Mouse (Mus musculus): ENCODE data around the gene Grik5. TPM values are rescaled to one million over a fixed set of nuclear protein-coding genes. Genes with fewer than 3 reads are reported as not detected.

The Grik5 gene
- polyA plus RNA-seq, 1 experiment from 2014 or later: 8.3 TPM

DNA sequence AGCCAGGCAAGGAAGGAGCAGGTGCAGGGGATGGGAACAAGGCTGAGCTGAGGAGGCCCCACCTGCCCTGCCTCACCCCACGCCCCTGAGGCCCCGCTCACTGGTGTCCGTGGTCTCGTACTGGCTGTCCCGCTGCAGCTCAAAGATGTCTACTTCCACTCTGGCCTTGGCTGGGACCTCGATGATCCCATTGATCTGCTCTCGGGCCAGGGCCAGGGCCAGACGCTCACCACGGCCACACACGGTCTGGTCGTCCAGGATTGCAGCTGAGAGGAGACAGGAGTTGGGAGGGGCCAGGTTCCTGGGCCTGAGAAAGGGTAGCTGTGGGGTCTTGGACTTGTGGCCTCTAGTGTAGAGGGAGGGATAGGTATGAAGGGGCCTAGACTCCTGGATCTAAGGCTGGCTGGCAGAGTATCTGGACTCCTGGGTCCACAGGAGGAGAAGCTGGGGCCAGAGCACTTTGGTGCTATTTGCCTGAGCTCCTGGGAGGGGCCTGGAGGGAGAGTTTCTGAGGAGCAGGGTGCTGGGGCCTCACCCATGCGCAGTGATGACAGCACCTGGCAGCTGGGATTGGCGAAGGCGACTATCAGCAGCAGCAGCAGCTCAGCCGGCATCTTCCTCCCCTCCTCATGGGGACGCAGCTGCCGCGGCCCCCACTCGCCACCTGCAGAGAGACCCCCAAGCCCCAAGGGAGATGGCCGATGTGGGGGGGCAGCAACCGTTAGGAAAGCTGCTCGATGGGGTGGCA lies 4.1 kb downstream of the Grik5 start:
- no peak for ATAC-seq (ENCODE audit: insufficient number of reproducible peaks, insufficient read depth, low FRiP score, low read depth)
- WGBS: 87% methylated on average over 22 of the region's 22 CpGs

DNA sequence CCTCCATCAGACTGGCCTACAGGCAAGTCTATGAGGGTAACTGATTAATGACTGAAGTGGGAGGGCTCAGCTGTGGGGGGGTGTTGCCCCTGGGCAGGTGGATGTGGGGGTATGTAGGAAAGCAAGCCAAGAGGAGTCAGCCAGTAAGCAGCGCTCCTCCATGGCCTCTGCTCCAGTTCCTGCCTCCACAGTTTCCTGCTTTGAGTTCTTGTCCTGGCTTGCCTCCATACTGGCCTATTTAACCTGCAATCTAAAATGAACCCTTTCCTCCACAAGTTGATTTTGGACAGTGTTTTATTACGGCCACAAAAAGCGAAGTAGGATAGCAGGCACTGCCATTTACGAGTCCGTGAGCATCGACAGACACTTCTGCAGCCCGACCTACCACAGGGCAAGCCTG lies 4.8 kb downstream of the Grik5 start:
- Histone ChIP-seq H3K4me1 (ENCODE audit: control insufficient read depth in 2 of 2, insufficient read depth in 2 of 2, low read length in 2 of 2) (peaks cover 12 to 24% of the 10 kb centered on the region in 2 experiments), H3K27me3 (ENCODE audit: control insufficient read depth, insufficient read depth, low read length) (no peaks in the 10 kb centered on the region), H3K9me3 (ENCODE audit: control insufficient read depth, low read length) (no peaks in the 10 kb centered on the region), H3K4me3 (ENCODE audit: control insufficient read depth in 1 of 2, insufficient read depth in 1 of 2, low read depth in 1 of 2, low read length in 2 of 2) (no peak overlapping the region), H3K9ac (ENCODE audit: low read length) (no peak overlapping the region), H3K4me2 (ENCODE audit: low read length) (no peak overlapping the region), H3K27ac (replicated peaks in 1 of 2; ENCODE audit: control insufficient read depth in 1 of 2, insufficient read depth in 1 of 2, low read depth in 2 of 2, low read length in 2 of 2) (no peak overlapping the region), H3K36me3 (ENCODE audit: control insufficient read depth, insufficient read depth, low read length) (peaks cover 62% of the 10 kb centered on the region)
- 93% methylated on average over 7 of the region's 7 CpGs for WGBS
- ATAC-seq (ENCODE audit: insufficient number of reproducible peaks, insufficient read depth, low FRiP score, low read depth): no peak

More for the DNA sequence above, 4.1 kb downstream of the Grik5 start:
- no peaks in the 10 kb centered on the region for H3K27me3 ChIP-seq (ENCODE audit: control insufficient read depth, insufficient read depth, low read length)
- H3K36me3 ChIP-seq (ENCODE audit: control insufficient read depth, insufficient read depth, low read length): peaks cover 54% of the 10 kb centered on the region
- no peak overlapping the region for H3K4me2 ChIP-seq (ENCODE audit: low read length)
- peaks cover 12 to 26% of the 10 kb centered on the region in 2 experiments for H3K4me1 ChIP-seq (ENCODE audit: control insufficient read depth in 2 of 2, insufficient read depth in 2 of 2, low read length in 2 of 2)
- H3K9me3 ChIP-seq (ENCODE audit: control insufficient read depth, low read length): no peaks in the 10 kb centered on the region
- H3K4me3 ChIP-seq (ENCODE audit: control insufficient read depth in 1 of 2, insufficient read depth in 1 of 2, low read depth in 1 of 2, low read length in 2 of 2): no peak overlapping the region
- no peak overlapping the region for H3K27ac ChIP-seq (replicated peaks in 1 of 2; ENCODE audit: control insufficient read depth in 1 of 2, insufficient read depth in 1 of 2, low read depth in 2 of 2, low read length in 2 of 2)
- no peak overlapping the region for H3K9ac ChIP-seq (ENCODE audit: low read length)

DNA sequence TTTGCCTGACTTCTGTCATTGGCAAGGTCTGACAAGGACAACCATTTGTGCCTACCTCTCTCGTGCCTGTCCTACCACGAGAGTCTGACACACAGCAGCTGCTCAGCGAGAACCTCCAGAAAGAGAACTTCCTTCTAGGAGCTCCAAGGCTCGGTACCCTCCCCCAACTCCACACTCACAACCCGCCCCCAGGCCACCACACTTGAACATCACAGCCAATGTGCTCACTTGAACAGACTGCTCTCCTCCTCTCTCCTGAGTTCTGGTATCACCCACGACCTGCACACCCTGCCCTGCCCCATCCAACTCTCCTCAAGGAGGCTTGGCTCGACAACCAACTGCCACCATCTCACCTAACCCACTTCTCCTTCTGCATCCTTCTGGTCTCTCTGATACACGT lies 8.2 kb downstream of the Grik5 start:
- Histone ChIP-seq H3K9me3 (ENCODE audit: control insufficient read depth, low read length) (no peaks in the 10 kb centered on the region), H3K4me2 (ENCODE audit: low read length) (no peak overlapping the region), H3K27me3 (ENCODE audit: control insufficient read depth, insufficient read depth, low read length) (no peaks in the 10 kb centered on the region), H3K4me1 (ENCODE audit: control insufficient read depth in 2 of 2, insufficient read depth in 2 of 2, low read length in 2 of 2) (no peaks in the 10 kb centered on the region), H3K9ac (ENCODE audit: low read length) (no peak overlapping the region), H3K4me3 (ENCODE audit: control insufficient read depth in 1 of 2, insufficient read depth in 1 of 2, low read depth in 1 of 2, low read length in 2 of 2) (no peak overlapping the region), H3K27ac (replicated peaks in 1 of 2; ENCODE audit: control insufficient read depth in 1 of 2, insufficient read depth in 1 of 2, low read depth in 2 of 2, low read length in 2 of 2) (no peak overlapping the region), H3K36me3 (ENCODE audit: control insufficient read depth, insufficient read depth, low read length) (peaks cover 95% of the 10 kb centered on the region)
- ATAC-seq (ENCODE audit: insufficient number of reproducible peaks, insufficient read depth, low FRiP score, low read depth): no peak
- WGBS: 79% methylated on average over 8 of the region's 8 CpGs

DNA sequence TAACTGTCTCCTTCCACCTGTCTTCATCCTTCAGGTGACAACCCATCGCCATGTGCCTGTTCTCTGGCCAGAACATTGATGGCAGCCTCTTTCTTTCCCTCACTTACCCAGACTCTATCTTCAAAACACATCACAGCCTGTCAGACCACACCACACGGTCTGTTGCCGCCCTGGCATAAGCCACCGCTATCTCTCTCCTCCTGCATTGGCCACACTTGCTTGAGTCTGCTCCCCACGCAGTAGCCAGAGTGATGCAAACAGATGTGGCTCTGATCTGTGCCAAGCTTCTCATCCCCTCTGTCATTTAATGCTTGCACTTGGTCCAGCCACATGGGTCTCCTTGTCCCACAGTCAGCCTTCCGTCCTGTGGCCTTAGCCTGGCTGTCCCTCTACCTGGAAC lies 8.8 kb downstream of the Grik5 start:
- no peak for ATAC-seq (ENCODE audit: insufficient number of reproducible peaks, insufficient read depth, low FRiP score, low read depth)
- Histone ChIP-seq H3K36me3 (ENCODE audit: control insufficient read depth, insufficient read depth, low read length) (peaks cover 97% of the 10 kb centered on the region), H3K4me1 (ENCODE audit: control insufficient read depth in 2 of 2, insufficient read depth in 2 of 2, low read length in 2 of 2) (no peaks in the 10 kb centered on the region), H3K27ac (replicated peaks in 1 of 2; ENCODE audit: control insufficient read depth in 1 of 2, insufficient read depth in 1 of 2, low read depth in 2 of 2, low read length in 2 of 2) (no peak overlapping the region), H3K4me3 (ENCODE audit: control insufficient read depth in 1 of 2, insufficient read depth in 1 of 2, low read depth in 1 of 2, low read length in 2 of 2) (no peak overlapping the region), H3K27me3 (ENCODE audit: control insufficient read depth, insufficient read depth, low read length) (no peaks in the 10 kb centered on the region), H3K9ac (ENCODE audit: low read length) (no peak overlapping the region), H3K4me2 (ENCODE audit: low read length) (no peak overlapping the region), H3K9me3 (ENCODE audit: control insufficient read depth, low read length) (no peaks in the 10 kb centered on the region)
- 88% methylated on average over 6 of the region's 6 CpGs for WGBS

DNA sequence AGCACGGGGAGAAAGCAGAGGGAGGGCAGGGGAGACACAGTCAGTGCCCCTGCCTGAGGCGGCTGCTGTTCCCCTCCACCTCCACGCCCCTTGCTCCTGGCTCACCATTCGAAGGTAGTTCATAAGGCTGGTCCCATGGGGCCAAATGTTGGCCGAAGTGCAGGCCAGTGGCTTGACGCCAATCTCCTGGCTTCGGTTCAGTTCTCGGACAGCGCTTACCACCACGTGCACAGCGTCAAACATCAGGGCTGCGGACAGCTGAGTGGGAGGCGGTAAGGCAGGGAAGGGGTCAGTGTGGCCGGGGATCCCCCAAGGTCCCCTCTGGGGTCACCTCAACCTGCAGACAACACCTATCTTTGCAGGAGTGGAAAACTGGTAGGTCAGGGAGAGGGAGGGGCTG lies 13.3 kb downstream of the Grik5 start:
- no peak for ATAC-seq (ENCODE audit: insufficient number of reproducible peaks, insufficient read depth, low FRiP score, low read depth)
- no peaks in the 10 kb centered on the region for H3K27me3 ChIP-seq (ENCODE audit: control insufficient read depth, insufficient read depth, low read length)
- 76% methylated on average over 14 of the region's 14 CpGs for WGBS
- H3K9ac ChIP-seq (ENCODE audit: low read length): no peak overlapping the region
- H3K4me1 ChIP-seq (ENCODE audit: control insufficient read depth in 2 of 2, insufficient read depth in 2 of 2, low read length in 2 of 2): peaks cover 10 to 17% of the 10 kb centered on the region in 2 experiments
- H3K27ac ChIP-seq (replicated peaks in 1 of 2; ENCODE audit: control insufficient read depth in 1 of 2, insufficient read depth in 1 of 2, low read depth in 2 of 2, low read length in 2 of 2): no peak overlapping the region
- H3K9me3 ChIP-seq (ENCODE audit: control insufficient read depth, low read length): no peaks in the 10 kb centered on the region
- no peak overlapping the region for H3K4me3 ChIP-seq (ENCODE audit: control insufficient read depth in 1 of 2, insufficient read depth in 1 of 2, low read depth in 1 of 2, low read length in 2 of 2)
- H3K4me2 ChIP-seq (ENCODE audit: low read length): no peak overlapping the region
- H3K36me3 ChIP-seq (ENCODE audit: control insufficient read depth, insufficient read depth, low read length): peaks cover 90% of the 10 kb centered on the region

DNA sequence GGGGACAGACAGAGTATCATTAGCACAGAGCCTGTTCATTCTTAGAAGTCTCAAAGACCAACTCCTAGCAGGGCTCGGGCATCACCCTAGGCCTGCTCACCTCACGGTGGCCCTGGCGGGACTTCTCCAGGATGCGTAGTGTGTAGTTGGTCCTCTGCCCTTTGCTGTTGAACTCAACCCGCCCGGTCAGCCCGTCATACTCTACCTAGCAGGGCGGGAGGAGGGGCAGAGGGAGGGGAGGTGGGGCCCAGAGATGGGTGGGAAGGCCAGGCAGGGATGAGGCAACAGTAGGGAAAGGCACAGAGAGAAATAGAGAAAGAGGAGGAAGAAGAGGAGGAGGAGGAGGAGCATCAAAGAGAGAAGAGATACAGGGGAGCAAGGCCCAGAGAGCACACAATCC lies 13.8 kb downstream of the Grik5 start:
- no peak overlapping the region for H3K27ac ChIP-seq (replicated peaks in 1 of 2; ENCODE audit: control insufficient read depth in 1 of 2, insufficient read depth in 1 of 2, low read depth in 2 of 2, low read length in 2 of 2)
- ATAC-seq (ENCODE audit: insufficient number of reproducible peaks, insufficient read depth, low FRiP score, low read depth): no peak
- H3K27me3 ChIP-seq (ENCODE audit: control insufficient read depth, insufficient read depth, low read length): no peaks in the 10 kb centered on the region
- WGBS: 87% methylated on average over 8 of the region's 8 CpGs
- no peak overlapping the region for H3K4me2 ChIP-seq (ENCODE audit: low read length)
- H3K4me3 ChIP-seq (ENCODE audit: control insufficient read depth in 1 of 2, insufficient read depth in 1 of 2, low read depth in 1 of 2, low read length in 2 of 2): no peak overlapping the region
- H3K4me1 ChIP-seq (ENCODE audit: control insufficient read depth in 2 of 2, insufficient read depth in 2 of 2, low read length in 2 of 2): peaks cover 10 to 17% of the 10 kb centered on the region in 2 experiments
- no peak overlapping the region for H3K9ac ChIP-seq (ENCODE audit: low read length)
- H3K36me3 ChIP-seq (ENCODE audit: control insufficient read depth, insufficient read depth, low read length): peaks cover 89% of the 10 kb centered on the region
- no peaks in the 10 kb centered on the region for H3K9me3 ChIP-seq (ENCODE audit: control insufficient read depth, low read length)

DNA sequence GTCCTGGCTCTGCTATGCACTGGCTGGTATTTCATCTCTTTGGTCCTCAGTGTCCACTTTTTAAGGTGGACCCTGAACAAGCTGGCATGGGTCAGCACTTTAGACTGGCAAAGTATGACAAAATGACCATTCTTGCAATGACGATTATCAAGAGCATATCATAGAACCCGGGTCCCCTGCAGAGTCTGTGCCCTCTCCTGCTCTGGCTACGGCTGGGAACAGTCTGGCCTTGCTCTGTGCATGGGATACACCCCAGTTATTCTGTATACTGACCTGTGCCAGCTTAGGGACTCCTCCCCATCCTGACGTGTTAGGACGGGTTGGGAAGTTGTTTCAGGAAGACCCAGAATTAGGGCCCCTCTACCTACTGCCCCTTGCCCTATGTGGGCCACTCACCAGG lies 14.3 kb downstream of the Grik5 start:
- Histone ChIP-seq H3K36me3 (ENCODE audit: control insufficient read depth, insufficient read depth, low read length) (peaks cover 87% of the 10 kb centered on the region), H3K9ac (ENCODE audit: low read length) (no peak overlapping the region), H3K9me3 (ENCODE audit: control insufficient read depth, low read length) (no peaks in the 10 kb centered on the region), H3K4me3 (ENCODE audit: control insufficient read depth in 1 of 2, insufficient read depth in 1 of 2, low read depth in 1 of 2, low read length in 2 of 2) (no peak overlapping the region), H3K27me3 (ENCODE audit: control insufficient read depth, insufficient read depth, low read length) (no peaks in the 10 kb centered on the region), H3K4me2 (ENCODE audit: low read length) (no peak overlapping the region), H3K4me1 (ENCODE audit: control insufficient read depth in 2 of 2, insufficient read depth in 2 of 2, low read length in 2 of 2) (peaks cover 10 to 17% of the 10 kb centered on the region in 2 experiments), H3K27ac (replicated peaks in 1 of 2; ENCODE audit: control insufficient read depth in 1 of 2, insufficient read depth in 1 of 2, low read depth in 2 of 2, low read length in 2 of 2) (no peak overlapping the region)
- ATAC-seq (ENCODE audit: insufficient number of reproducible peaks, insufficient read depth, low FRiP score, low read depth): no peak
- 91% methylated on average over 5 of the region's 5 CpGs for WGBS

DNA sequence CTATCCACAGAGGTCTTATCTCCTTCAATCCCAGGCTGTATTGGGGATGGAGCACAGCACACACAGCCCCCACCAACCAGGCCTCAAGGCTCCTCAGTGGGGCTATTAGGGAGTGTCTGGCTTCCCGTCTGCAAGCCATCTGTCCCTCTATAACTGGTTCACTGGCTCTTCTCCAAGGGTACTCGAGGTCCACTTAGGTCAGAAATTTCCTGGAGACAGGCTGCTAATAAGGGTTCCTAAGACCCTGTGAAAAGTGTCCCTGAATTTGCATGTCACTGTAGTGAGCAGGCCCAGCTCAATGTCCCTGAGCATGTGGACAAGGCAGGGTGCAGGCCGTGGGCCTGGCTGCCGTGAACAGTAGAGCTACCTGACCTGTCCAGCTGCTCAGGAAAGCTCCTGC lies 15.2 kb downstream of the Grik5 start:
- Histone ChIP-seq H3K4me2 (ENCODE audit: low read length) (no peak overlapping the region), H3K27me3 (ENCODE audit: control insufficient read depth, insufficient read depth, low read length) (no peaks in the 10 kb centered on the region), H3K9ac (ENCODE audit: low read length) (peak overlapping the region; percentile 3; the same call in 1 of the 2 replicates), H3K9me3 (ENCODE audit: control insufficient read depth, low read length) (no peaks in the 10 kb centered on the region), H3K4me1 (ENCODE audit: control insufficient read depth in 2 of 2, insufficient read depth in 2 of 2, low read length in 2 of 2) (peaks cover 10 to 17% of the 10 kb centered on the region in 2 experiments), H3K36me3 (ENCODE audit: control insufficient read depth, insufficient read depth, low read length) (peaks cover 83% of the 10 kb centered on the region), H3K27ac (replicated peaks in 1 of 2; ENCODE audit: control insufficient read depth in 1 of 2, insufficient read depth in 1 of 2, low read depth in 2 of 2, low read length in 2 of 2) (peak overlapping the region; percentile 55 to 75), H3K4me3 (ENCODE audit: control insufficient read depth in 1 of 2, insufficient read depth in 1 of 2, low read depth in 1 of 2, low read length in 2 of 2) (no peak overlapping the region)
- 22% methylated on average over 4 of the region's 4 CpGs for WGBS
- no peak; the same call in 1 of the 2 replicates for ATAC-seq (ENCODE audit: insufficient number of reproducible peaks, insufficient read depth, low FRiP score, low read depth)
